Mouse (Mus musculus) central nervous system, embryonic 14 days (tissue): ENCODE results near the gene Usp3. TPM values are rescaled to one million over a fixed set of nuclear protein-coding genes. Genes with fewer than 3 reads are reported as not detected.

Experiments
- polyA plus RNA-seq: library from polyadenylated mRNA; depleted of rRNA; stranded (reverse); fragments of >200 nt; gene quantifications from 2 replicates; pipeline ENCODE4 v1.2.3, GENCODE M21; 2012; rRNA removed

Usp3 gene
- polyA plus RNA-seq: 63.6 and 79.4 TPM in 2 replicates

GRCm38 (mm10) chr9:66592708-66593612, at the start of gene Usp3:
Usp3 (minus strand) TSS chr9:66593142.

GRCm38 (mm10) chr9:66514256-66514770, 78.6 kb downstream of the Usp3 start, which contains the start of gene Fbxl22:
Fbxl22 (minus strand) TSS chr9:66514593.

Other genes starting within 250 kb of the Usp3 start
- 53.6 and 59.8 TPM in 2 replicates for gene Herc1, start 242.7 kb downstream of the Usp3 start, polyA plus RNA-seq
- gene Fbxl22, start 78.5 kb downstream of the Usp3 start, polyA plus RNA-seq: 2.2 and 2.3 TPM in 2 replicates
- gene Car12, start 120.5 kb upstream of the Usp3 start, polyA plus RNA-seq: 6.4 and 7.7 TPM in 2 replicates
- gene Aph1b, start 202.3 kb upstream of the Usp3 start, polyA plus RNA-seq: 14.9 and 18.3 TPM in 2 replicates
- gene Gm10647, start 203.9 kb upstream of the Usp3 start, polyA plus RNA-seq: 0.27 and 0.30 TPM in 2 replicates
- 1.4 and 2.2 TPM in 2 replicates for gene Aph1c, start 241.6 kb upstream of the Usp3 start, polyA plus RNA-seq